Mouse (Mus musculus) hindbrain, embryonic 16.5 days (tissue): ENCODE measurements at regions not wholly inside any gene's neighbourhood (a gene's known extent, or its start where the extent isn't known, plus 50 kb on each side); places are given as distances from the start of the nearest gene placed in this dataset.

ENCODE experiments used
- ATAC-seq: fragments of 200-750 bp; cut with Nextera tagmentation; 2 replicates; pipeline ENCODE4 v1.8.0; 2017; ENCODE audit warnings: moderate TSS enrichment, moderate library complexity
- H3K27ac ChIP-seq: fragments of 300-500 bp; sonication (generic); 2 replicates; pipeline ENCODE4 v1.5.1; 2014; ENCODE audit warnings: low read depth, mild to moderate bottlenecking, control low read depth, low read length, moderate library complexity
- H3K27me3 ChIP-seq: fragments of 300-500 bp; sonication (generic); replicated peaks from 2 replicates; pipeline ENCODE4 v1.6.1; 2014; ENCODE audit warnings: low read length; ENCODE audit not compliant: control insufficient read depth, insufficient read depth
- H3K36me3 ChIP-seq: fragments of 300-500 bp; sonication (generic); 2 replicates; pipeline ENCODE4 v1.6.1; 2014; ENCODE audit warnings: mild to moderate bottlenecking, low read length, moderate library complexity, mixed read lengths; ENCODE audit not compliant: control insufficient read depth, insufficient read depth
- H3K4me1 ChIP-seq: fragments of 300-500 bp; sonication (generic); 2 replicates; pipeline ENCODE4 v1.6.1; 2014; ENCODE audit warnings: low read depth, low read length; ENCODE audit not compliant: control insufficient read depth, insufficient read depth
- H3K4me2 ChIP-seq: fragments of 300-500 bp; sonication (generic); 2 replicates; pipeline ENCODE4 v1.6.1; 2014; ENCODE audit warnings: mild to moderate bottlenecking, low read length, control low read depth, moderate library complexity
- H3K4me3 ChIP-seq: fragments of 300-500 bp; sonication (generic); 2 replicates; pipeline ENCODE4 v1.5.1; 2014; ENCODE audit warnings: mild to moderate bottlenecking, low read length, control low read depth, moderate library complexity
- H3K9ac ChIP-seq: fragments of 300-500 bp; sonication (generic); 2 replicates; pipeline ENCODE4 v1.6.1; 2014; ENCODE audit warnings: low read depth, mild to moderate bottlenecking, control low read depth, low read length, moderate library complexity
- H3K9me3 ChIP-seq: fragments of 300-500 bp; sonication (generic); 2 replicates; pipeline ENCODE4 v1.6.1; 2014; ENCODE audit warnings: mild to moderate bottlenecking, low read length, moderate library complexity; ENCODE audit not compliant: control insufficient read depth
- whole genome bisulfite sequencing: fragments of 180-500 bp; shearing (Covaris S2); extraction: QIAGEN DNeasy Blood & Tissue Kit; methylation state at CpG from one replicate; pipeline ENCODE4 v1.1.7; 2014; 5-methylcytosine and 5-hydroxymethylcytosine counted together

- Histone ChIP-seq H3K4me2 (no peak overlapping the region), H3K27ac (no peak overlapping the region), H3K9ac (no peak overlapping the region), H3K4me3 (no peak overlapping the region), H3K36me3 (no peaks in the 10 kb centered on the region), H3K27me3 (no peaks in the 10 kb centered on the region), H3K4me1 (peaks cover 10% of the 10 kb centered on the region), H3K9me3 (no peaks in the 10 kb centered on the region)
- no peak for ATAC-seq
- WGBS, result 63% methylated on average over 2 of the region's 2 CpGs
Measured at GRCm38 (mm10) chr14:37272063-37272462, 137.0 kb upstream of the Ghitm start.

GRCm38 (mm10) chr14:37271015-37271933 is 136.2 kb upstream of the Ghitm start:
- peak overlapping the region; percentile 3; the same call in 1 of the 2 replicates for H3K27ac ChIP-seq
- H3K4me2 ChIP-seq, result no peak overlapping the region
- H3K27me3 ChIP-seq, result no peaks in the 10 kb centered on the region
- 8% methylated on average over 6 of the region's 6 CpGs for WGBS
- peaks cover 10% of the 10 kb centered on the region for H3K4me1 ChIP-seq
- peak overlapping the region; percentile 14; the same call in 1 of the 2 replicates for H3K9ac ChIP-seq
- H3K36me3 ChIP-seq, result no peaks in the 10 kb centered on the region
- H3K9me3 ChIP-seq, result no peaks in the 10 kb centered on the region
- no peak overlapping the region for H3K4me3 ChIP-seq
- peak; percentile 84 for ATAC-seq

- H3K27ac ChIP-seq, result no peak overlapping the region
Measured at GRCm38 (mm10) chr14:37269920-37270319, 134.8 kb upstream of the Ghitm start.

GRCm38 (mm10) chr14:37238632-37239032 is 103.6 kb upstream of the Ghitm start:
- Histone ChIP-seq H3K4me2 (no peak overlapping the region), H3K4me3 (no peak overlapping the region), H3K9me3 (no peaks in the 10 kb centered on the region), H3K4me1 (peaks cover 3% of the 10 kb centered on the region; the same call in 1 of the 2 replicates), H3K27me3 (no peaks in the 10 kb centered on the region), H3K36me3 (no peaks in the 10 kb centered on the region), H3K27ac (no peak overlapping the region), H3K9ac (no peak overlapping the region)
- peak; percentile 98 for ATAC-seq
- 31% methylated on average over 4 of the region's 4 CpGs for WGBS

More at GRCm38 (mm10) chr14:37269920-37270319, 134.8 kb upstream of the Ghitm start:
- Histone ChIP-seq H3K27me3 (no peaks in the 10 kb centered on the region), H3K4me3 (no peak overlapping the region), H3K36me3 (no peaks in the 10 kb centered on the region), H3K4me2 (no peak overlapping the region), H3K9ac (no peak overlapping the region), H3K4me1 (peaks cover 10% of the 10 kb centered on the region), H3K9me3 (no peaks in the 10 kb centered on the region)
- ATAC-seq, result no peak
- 60% methylated on average over 2 of the region's 2 CpGs for WGBS

- Histone ChIP-seq H3K4me1 (peaks cover 3% of the 10 kb centered on the region; the same call in 1 of the 2 replicates), H3K4me2 (no peak overlapping the region), H3K27me3 (no peaks in the 10 kb centered on the region), H3K4me3 (no peak overlapping the region), H3K36me3 (no peaks in the 10 kb centered on the region), H3K9me3 (no peaks in the 10 kb centered on the region), H3K27ac (no peak overlapping the region), H3K9ac (no peak overlapping the region)
- ATAC-seq, result peak; percentile 76
- 64% methylated on average over 5 of the region's 5 CpGs for WGBS
Measured at GRCm38 (mm10) chr14:37237191-37237590, 102.1 kb upstream of the Ghitm start.

GRCm38 (mm10) chr14:37208256-37208655 is 73.2 kb upstream of the Ghitm start:
- Histone ChIP-seq H3K4me2 (no peak overlapping the region), H3K36me3 (no peaks in the 10 kb centered on the region), H3K9me3 (no peaks in the 10 kb centered on the region), H3K4me3 (no peak overlapping the region), H3K27me3 (no peaks in the 10 kb centered on the region), H3K9ac (no peak overlapping the region), H3K27ac (no peak overlapping the region), H3K4me1 (no peaks in the 10 kb centered on the region)
- no peak for ATAC-seq

GRCm38 (mm10) chr14:37189795-37190194 is 54.7 kb upstream of the Ghitm start:
- no peak; the same call in 1 of the 2 replicates for ATAC-seq
- Histone ChIP-seq H3K27me3 (no peaks in the 10 kb centered on the region), H3K9me3 (no peaks in the 10 kb centered on the region), H3K4me3 (no peak overlapping the region), H3K9ac (no peak overlapping the region), H3K36me3 (no peaks in the 10 kb centered on the region), H3K27ac (no peak overlapping the region), H3K4me2 (no peak overlapping the region), H3K4me1 (no peaks in the 10 kb centered on the region)
- WGBS, result 66% methylated on average over 5 of the region's 5 CpGs
